Mouse (Mus musculus): ENCODE measurements around the gene Asic4.

DNA sequence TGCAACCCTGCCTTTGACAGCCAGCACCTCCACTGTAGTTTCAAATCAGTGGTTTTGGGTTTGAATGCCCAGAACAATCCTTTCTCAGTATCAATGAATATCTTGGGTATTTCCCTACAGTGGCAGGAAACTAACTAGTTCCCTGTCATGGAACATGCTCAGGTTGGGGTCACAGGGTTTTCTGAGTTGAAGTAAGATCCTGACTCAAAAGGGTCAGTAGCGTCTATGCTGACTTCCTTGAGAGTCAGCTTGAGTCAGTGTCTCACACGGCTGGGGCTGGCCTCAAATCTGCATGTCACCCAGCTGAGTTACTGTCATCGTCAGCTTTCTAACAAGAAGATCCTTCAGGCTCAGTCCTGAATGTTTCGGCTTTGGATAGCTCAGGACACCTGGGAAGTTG, 48.7 kb downstream of the Asic4 start:
- TF ChIP-seq CTCF (IDR thresholded peaks at IDR 0.05; ENCODE audit: insufficient read depth, low read depth, low read length), result no peak
- no peak for TF ChIP-seq POLR2A (IDR thresholded peaks at IDR 0.05; ENCODE audit: insufficient read depth, low read depth, low read length)
